Mouse (Mus musculus): ENCODE data around the gene Rgs4. TPM values are rescaled to one million over a fixed set of nuclear protein-coding genes. Genes with fewer than 3 reads are reported as not detected.

Rgs4 gene
- polyA plus RNA-seq, 1 experiment from 2014 or later = 83.9 TPM

DNA sequence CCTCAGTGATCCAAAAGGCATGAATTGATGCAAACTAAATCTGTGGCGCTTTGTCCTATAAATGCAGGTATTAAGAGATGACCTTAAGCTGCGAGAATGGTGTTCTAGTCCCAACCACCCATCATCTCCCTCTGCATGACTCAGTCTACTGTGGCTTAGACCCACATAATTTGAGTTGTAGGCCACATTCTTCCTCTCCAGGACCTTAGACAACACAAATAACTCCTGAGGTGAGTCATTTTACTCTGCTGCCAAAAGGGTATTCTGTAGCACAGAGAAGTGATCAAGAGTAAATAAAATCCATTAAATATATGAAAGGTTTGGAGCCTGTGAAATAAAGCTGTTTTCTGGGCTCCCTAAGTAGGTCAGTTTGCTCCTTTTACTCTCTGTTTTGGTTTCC, 48.3 kb downstream of the Rgs4 start:
- Histone ChIP-seq H3K27me3 (ENCODE audit: control insufficient read depth, insufficient read depth, low read length) (no peaks in the 10 kb centered on the region), H3K4me2 (ENCODE audit: low read depth, low read length) (no peak overlapping the region), H3K36me3 (ENCODE audit: control insufficient read depth, insufficient read depth, low read length) (no peaks in the 10 kb centered on the region), H3K9me3 (ENCODE audit: control insufficient read depth, low read length) (no peaks in the 10 kb centered on the region), H3K9ac (replicated peaks; ENCODE audit: low read depth, low read length) (no peak overlapping the region), H3K27ac (ENCODE audit: low read depth, low read length) (no peak overlapping the region), H3K4me1 (ENCODE audit: control insufficient read depth, insufficient read depth, low read length) (no peaks in the 10 kb centered on the region), H3K4me3 (ENCODE audit: low read depth, low read length) (no peak overlapping the region)
- ATAC-seq (ENCODE audit: low read depth) = no peak
- WGBS = 91% methylated on average over 2 of the region's 2 CpGs

DNA sequence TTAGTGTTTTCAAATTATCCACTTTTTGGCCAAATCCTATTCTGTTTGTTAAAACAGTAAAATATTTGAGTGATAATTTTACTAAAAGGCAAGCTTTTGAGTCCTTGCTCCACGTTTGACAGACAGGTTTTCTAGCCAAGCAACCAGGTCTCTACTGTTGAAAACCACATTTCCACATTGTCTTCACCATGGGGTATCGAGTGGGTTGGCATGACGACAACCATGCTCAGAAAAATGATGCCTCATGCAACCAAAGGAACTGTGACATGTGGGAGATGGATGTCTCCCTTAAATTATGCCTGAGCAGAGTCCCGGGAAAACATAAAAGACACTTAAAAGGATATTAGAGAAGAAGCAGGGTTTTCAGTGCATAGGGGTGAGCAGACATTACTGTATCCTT, 50.2 kb downstream of the Rgs4 start:
- WGBS = 51% methylated on average over 4 of the region's 4 CpGs
- Histone ChIP-seq H3K27ac (ENCODE audit: low read depth, low read length) (no peak overlapping the region), H3K4me1 (ENCODE audit: control insufficient read depth, insufficient read depth, low read length) (0 out of 2 replicates have a peak, but pooled peaks cover 3% of the 10 kb centered on the region), H3K36me3 (ENCODE audit: control insufficient read depth, insufficient read depth, low read length) (no peaks in the 10 kb centered on the region), H3K27me3 (ENCODE audit: control insufficient read depth, insufficient read depth, low read length) (no peaks in the 10 kb centered on the region), H3K4me3 (ENCODE audit: low read depth, low read length) (no peak overlapping the region), H3K4me2 (ENCODE audit: low read depth, low read length) (no peak overlapping the region), H3K9me3 (ENCODE audit: control insufficient read depth, low read length) (no peaks in the 10 kb centered on the region), H3K9ac (replicated peaks; ENCODE audit: low read depth, low read length) (no peak overlapping the region)
- ATAC-seq (ENCODE audit: low read depth) = no peak

DNA sequence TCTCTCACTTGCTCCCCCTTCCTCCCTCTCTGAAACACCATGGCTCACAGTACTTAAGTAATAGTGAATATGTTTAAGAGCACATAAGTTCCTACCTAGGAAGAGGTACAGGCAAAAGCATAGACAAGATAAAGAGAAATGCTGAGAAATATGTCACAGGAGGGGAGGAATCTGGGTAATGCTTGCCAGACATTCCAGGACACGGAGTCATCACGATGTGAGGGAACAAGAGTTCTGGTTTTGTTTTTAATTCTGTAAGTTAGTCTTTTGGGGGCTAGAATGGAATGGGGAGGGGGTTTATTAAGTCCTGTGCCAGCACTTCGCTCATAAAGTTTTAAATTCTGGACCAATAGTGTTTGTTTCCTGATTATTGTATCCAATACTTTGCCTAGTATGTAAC, 52.1 kb downstream of the Rgs4 start:
- Histone ChIP-seq H3K27me3 (ENCODE audit: control insufficient read depth, insufficient read depth, low read length) (no peaks in the 10 kb centered on the region), H3K36me3 (ENCODE audit: control insufficient read depth, insufficient read depth, low read length) (no peaks in the 10 kb centered on the region), H3K4me1 (ENCODE audit: control insufficient read depth, insufficient read depth, low read length) (0 out of 2 replicates have a peak, but pooled peaks cover 3% of the 10 kb centered on the region), H3K27ac (ENCODE audit: low read depth, low read length) (no peak overlapping the region), H3K4me2 (ENCODE audit: low read depth, low read length) (no peak overlapping the region), H3K9me3 (ENCODE audit: control insufficient read depth, low read length) (no peaks in the 10 kb centered on the region), H3K9ac (replicated peaks; ENCODE audit: low read depth, low read length) (no peak overlapping the region), H3K4me3 (ENCODE audit: low read depth, low read length) (no peak overlapping the region)
- WGBS = 86% methylated on average over 3 of the region's 3 CpGs
- no peak for ATAC-seq (ENCODE audit: low read depth)

DNA sequence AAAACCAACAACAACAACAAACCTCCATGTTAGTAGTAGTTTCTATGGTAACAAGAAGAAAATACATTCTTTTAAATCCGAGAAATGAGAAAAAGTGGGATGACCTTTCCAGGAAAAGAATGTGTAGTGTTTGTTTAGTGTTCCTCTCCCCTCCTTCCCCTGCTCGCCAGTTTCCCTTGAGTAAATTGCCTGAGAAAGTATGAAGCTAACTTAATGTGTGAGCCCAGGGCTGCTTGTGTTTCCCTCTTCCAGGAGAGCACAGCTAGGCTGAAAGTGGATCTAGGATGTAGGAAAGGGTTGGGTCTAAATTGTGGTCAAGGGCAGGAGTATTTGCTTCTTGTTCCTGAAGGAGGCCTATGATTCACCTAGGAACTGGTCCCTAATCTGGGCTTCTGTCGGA, 53.9 kb downstream of the Rgs4 start:
- WGBS = 49% methylated on average over 3 of the region's 3 CpGs
- Histone ChIP-seq H3K4me1 (ENCODE audit: control insufficient read depth, insufficient read depth, low read length) (0 out of 2 replicates have a peak, but pooled peaks cover 3% of the 10 kb centered on the region), H3K9ac (replicated peaks; ENCODE audit: low read depth, low read length) (no peak overlapping the region), H3K9me3 (ENCODE audit: control insufficient read depth, low read length) (no peaks in the 10 kb centered on the region), H3K4me3 (ENCODE audit: low read depth, low read length) (no peak overlapping the region), H3K36me3 (ENCODE audit: control insufficient read depth, insufficient read depth, low read length) (no peaks in the 10 kb centered on the region), H3K27ac (ENCODE audit: low read depth, low read length) (no peak overlapping the region), H3K4me2 (ENCODE audit: low read depth, low read length) (no peak overlapping the region), H3K27me3 (ENCODE audit: control insufficient read depth, insufficient read depth, low read length) (no peaks in the 10 kb centered on the region)
- no peak for ATAC-seq (ENCODE audit: low read depth)

DNA sequence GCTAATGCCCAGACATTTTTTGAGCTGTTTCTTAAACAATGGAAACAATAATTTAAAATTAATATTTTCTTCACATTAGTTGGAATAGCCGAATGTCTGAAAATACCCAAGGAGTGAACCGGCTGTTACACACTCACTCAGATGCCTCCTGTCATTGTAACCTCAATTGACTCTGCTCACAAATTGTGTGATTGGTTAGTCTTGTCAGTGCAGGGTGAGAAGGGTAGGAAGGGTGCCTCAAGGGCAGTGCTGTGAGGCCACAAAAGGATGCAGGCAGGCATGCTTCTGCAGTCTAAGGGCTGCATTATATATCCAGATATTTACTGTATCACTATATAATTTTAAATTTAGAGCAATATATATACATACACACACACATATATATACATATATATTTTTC, 54.4 kb downstream of the Rgs4 start:
- Histone ChIP-seq H3K27me3 (ENCODE audit: control insufficient read depth, insufficient read depth, low read length) (no peaks in the 10 kb centered on the region), H3K27ac (ENCODE audit: low read depth, low read length) (no peak overlapping the region), H3K4me2 (ENCODE audit: low read depth, low read length) (no peak overlapping the region), H3K36me3 (ENCODE audit: control insufficient read depth, insufficient read depth, low read length) (no peaks in the 10 kb centered on the region), H3K9ac (replicated peaks; ENCODE audit: low read depth, low read length) (no peak overlapping the region), H3K9me3 (ENCODE audit: control insufficient read depth, low read length) (no peaks in the 10 kb centered on the region), H3K4me1 (ENCODE audit: control insufficient read depth, insufficient read depth, low read length) (0 out of 2 replicates have a peak, but pooled peaks cover 3% of the 10 kb centered on the region), H3K4me3 (ENCODE audit: low read depth, low read length) (no peak overlapping the region)
- 35% methylated on average over 2 of the region's 2 CpGs for WGBS
- ATAC-seq (ENCODE audit: low read depth) = no peak

Other genes with a start within 250 kb of the Rgs4 start
- 6.2 and 8.6 TPM in 2 replicates for gene Nuf2, start 216.2 kb downstream of the Rgs4 start, polyA plus RNA-seq (2014; fragmentation: Nextera tagmentation; extraction: Ambion mirVana)
- gene Rgs5, start 92.1 kb downstream of the Rgs4 start, polyA plus RNA-seq (2014; fragmentation: Nextera tagmentation; extraction: Ambion mirVana) = 19.2 and 24.6 TPM in 2 replicates
- 4.4 and 5.1 TPM in 2 replicates for gene Ccdc190, start 181.0 kb upstream of the Rgs4 start, polyA plus RNA-seq (2014; fragmentation: Nextera tagmentation; extraction: Ambion mirVana)
- 27.1 and 34.2 TPM in 2 replicates for gene Hsd17b7, start 221.6 kb upstream of the Rgs4 start, polyA plus RNA-seq (2014; fragmentation: Nextera tagmentation; extraction: Ambion mirVana)

Data from neural tube, embryonic 14.5 days (tissue).